Mouse (Mus musculus) lung, postnatal 0 days (tissue): ENCODE data around the gene Dkkl1. TPM values are rescaled to one million over a fixed set of nuclear protein-coding genes. Genes with fewer than 3 reads are reported as not detected.
"Not testable (repeated sequence)": the region's sequence is repeated elsewhere in the genome, so short reads cannot be mapped to it uniquely, and the experiment has no call there.

Source experiments
- ATAC-seq: fragments of 200-750 bp; cut with Nextera tagmentation; 2 replicates; pipeline ENCODE4 v1.8.0; 2017; ENCODE audit warnings: moderate library complexity
- DNase-seq: peaks from one replicate; pipeline ENCODE4 v3.0.0-alpha.2; 2016; ENCODE audit warnings: low spot score
- H3K27ac ChIP-seq: fragments of 300-500 bp; sonication (generic); 2 replicates; pipeline ENCODE4 v1.5.1; 2014; ENCODE audit warnings: antibody characterized with exemption, mild to moderate bottlenecking, low read length, mixed read lengths
- H3K27me3 ChIP-seq: fragments of 300-500 bp; sonication (generic); replicated peaks from 2 replicates; pipeline ENCODE4 v1.6.1; 2014; ENCODE audit warnings: low read length, mixed read lengths; ENCODE audit not compliant: insufficient read depth
- H3K36me3 ChIP-seq: fragments of 300-500 bp; sonication (generic); 2 replicates; pipeline ENCODE4 v1.6.1; 2014; ENCODE audit warnings: low read length, mixed read lengths; ENCODE audit not compliant: insufficient read depth
- H3K4me1 ChIP-seq: fragments of 300-500 bp; sonication (generic); 2 replicates; pipeline ENCODE4 v1.6.1; 2014; ENCODE audit warnings: antibody characterized with exemption, low read depth, low read length, mixed read lengths; ENCODE audit not compliant: insufficient read depth
- H3K4me2 ChIP-seq: fragments of 300-500 bp; sonication (generic); replicated peaks from 2 replicates; pipeline ENCODE4 v1.6.1; 2014; ENCODE audit warnings: low read depth, mild to moderate bottlenecking, low read length, moderate library complexity, mixed read lengths
- H3K4me3 ChIP-seq: fragments of 300-500 bp; sonication (generic); 2 replicates; pipeline ENCODE4 v1.5.1; 2014; ENCODE audit warnings: low read depth, low read length
- H3K9ac ChIP-seq: fragments of 300-500 bp; sonication (generic); replicated peaks from 2 replicates; pipeline ENCODE4 v1.6.1; 2014; ENCODE audit warnings: low read depth, mild to moderate bottlenecking
- H3K9me3 ChIP-seq: fragments of 300-500 bp; sonication (generic); 2 replicates; pipeline ENCODE4 v1.6.1; 2016; ENCODE audit warnings: low read length, mixed read lengths
- CTCF ChIP-seq: IDR thresholded peaks from 2 replicates; pipeline ENCODE4 v1.5.1; 2016; ENCODE audit warnings: antibody characterized with exemption, mild to moderate bottlenecking
- EP300 ChIP-seq: IDR thresholded peaks from 2 replicates; pipeline ENCODE4 v1.6.1; 2016; ENCODE audit warnings: antibody characterized with exemption, mild to moderate bottlenecking, control low read depth
- WGBS: fragments of 180-500 bp; shearing (Covaris S2); extraction: QIAGEN DNeasy Blood & Tissue Kit; methylation state at CpG from one replicate; pipeline ENCODE4 v1.1.7; 2014; 5-methylcytosine and 5-hydroxymethylcytosine counted together
- polyA plus RNA-seq: library from polyadenylated mRNA; unstranded; fragments of >200 nt; fragmentation: Nextera tagmentation; extraction: Ambion mirVana; gene quantifications from 2 replicates; pipeline ENCODE4 v1.2.1, GENCODE M21; 2015

Dkkl1 gene
- 0.93 and 1.1 TPM in 2 replicates for polyA plus RNA-seq

GRCm38 (mm10) chr7:45211851-45212251 lies at the start of gene Dkkl1:
Gene Dkkl1, minus strand, starts transcription at chr7:45212147.
- DNase-seq = peak; percentile 32
- no peak within 1 kb of the TSS for H3K4me3 ChIP-seq
- peak; percentile 30 for ATAC-seq
- TF ChIP-seq EP300 = no peak
- no peak for TF ChIP-seq CTCF
- H3K4me1 ChIP-seq = peaks cover 1% of the 10 kb centered on the region
- H3K27me3 ChIP-seq = peaks cover 4% of the 10 kb centered on the region; the same call in 1 of the 2 replicates
- peak within 1 kb of the TSS; percentile 36 for H3K4me2 ChIP-seq
- whole genome bisulfite sequencing = 3% methylated on average over 17 of the region's 17 CpGs
- no peaks in the 10 kb centered on the region for H3K36me3 ChIP-seq
- no peak within 1 kb of the TSS for H3K9ac ChIP-seq
- no peak within 1 kb of the TSS for H3K27ac ChIP-seq
- H3K9me3 ChIP-seq = no peaks in the 10 kb centered on the region

- Histone ChIP-seq H3K27ac (no peak overlapping the region), H3K36me3 (no peaks in the 10 kb centered on the region), H3K4me1 (0 out of 2 replicates have a peak, but pooled peaks cover 3% of the 10 kb centered on the region), H3K4me3 (no peak overlapping the region), H3K9me3 (no peaks in the 10 kb centered on the region), H3K27me3 (0 out of 2 replicates have a peak, but pooled peaks cover 3% of the 10 kb centered on the region), H3K4me2 (no peak overlapping the region), H3K9ac (no peak overlapping the region)
- no peak for TF ChIP-seq EP300
- TF ChIP-seq CTCF = no peak
- DNase-seq = no peak
- WGBS = 85% methylated on average over 8 of the region's 8 CpGs
- ATAC-seq = no peak
Measured at GRCm38 (mm10) chr7:45259281-45259680, 47.3 kb upstream of the Dkkl1 start.

- no peak overlapping the region for H3K9ac ChIP-seq
Measured at GRCm38 (mm10) chr7:45257063-45257840, 45.3 kb upstream of the Dkkl1 start.

GRCm38 (mm10) chr7:45255822-45256221 lies 43.9 kb upstream of the Dkkl1 start:
- peak; percentile 49 for ATAC-seq
- not testable (repeated sequence) for H3K27me3 ChIP-seq, H3K9me3 ChIP-seq, H3K27ac ChIP-seq, H3K4me3 ChIP-seq, H3K9ac ChIP-seq, H3K4me1 ChIP-seq, H3K4me2 ChIP-seq, H3K36me3 ChIP-seq
- peak; percentile 77 for DNase-seq
- 52% methylated on average over 5 of the region's 7 CpGs for WGBS

More at GRCm38 (mm10) chr7:45257063-45257840, 45.3 kb upstream of the Dkkl1 start:
- 0 out of 2 replicates have a peak, but pooled peaks cover 3% of the 10 kb centered on the region for H3K27me3 ChIP-seq
- TF ChIP-seq CTCF (no peak), EP300 (no peak)
- no peak overlapping the region for H3K4me2 ChIP-seq
- H3K27ac ChIP-seq = no peak overlapping the region
- no peak for DNase-seq
- WGBS = 48% methylated on average over 11 of the region's 11 CpGs
- no peak for ATAC-seq
- no peaks in the 10 kb centered on the region for H3K36me3 ChIP-seq
- H3K4me1 ChIP-seq = 0 out of 2 replicates have a peak, but pooled peaks cover 1% of the 10 kb centered on the region
- H3K9me3 ChIP-seq = no peaks in the 10 kb centered on the region
- H3K4me3 ChIP-seq = no peak overlapping the region

GRCm38 (mm10) chr7:45253806-45254205 lies 41.9 kb upstream of the Dkkl1 start:
- H3K4me3 ChIP-seq = no peak overlapping the region

GRCm38 (mm10) chr7:45247666-45248065 lies 35.7 kb upstream of the Dkkl1 start:
- H3K9ac ChIP-seq = no peak overlapping the region
- WGBS = 36% methylated on average over 3 of the region's 3 CpGs
- H3K36me3 ChIP-seq = no peaks in the 10 kb centered on the region
- H3K27ac ChIP-seq = no peak overlapping the region
- H3K4me1 ChIP-seq = no peaks in the 10 kb centered on the region
- TF ChIP-seq EP300 = no peak
- TF ChIP-seq CTCF = peak; percentile 14; the same call in 1 of the 2 replicates
- no peaks in the 10 kb centered on the region for H3K27me3 ChIP-seq
- no peaks in the 10 kb centered on the region for H3K9me3 ChIP-seq
- ATAC-seq = no peak
- DNase-seq = no peak
- H3K4me3 ChIP-seq = no peak overlapping the region
- H3K4me2 ChIP-seq = no peak overlapping the region

More at GRCm38 (mm10) chr7:45253806-45254205, 41.9 kb upstream of the Dkkl1 start:
- no peak for DNase-seq
- Histone ChIP-seq H3K27me3 (no peaks in the 10 kb centered on the region), H3K27ac (no peak overlapping the region), H3K4me2 (no peak overlapping the region), H3K36me3 (no peaks in the 10 kb centered on the region), H3K9me3 (no peaks in the 10 kb centered on the region), H3K4me1 (no peaks in the 10 kb centered on the region), H3K9ac (no peak overlapping the region)
- WGBS = 78% methylated on average over 8 of the region's 8 CpGs
- TF ChIP-seq EP300 (no peak), CTCF (no peak)
- ATAC-seq = no peak
